Mouse (Mus musculus) urinary bladder, postnatal 36 days (tissue): ENCODE measurements at regions not wholly inside any gene's neighbourhood (a gene's known extent, or its start where the extent isn't known, plus 50 kb on each side); places are given as distances from the start of the nearest gene placed in this dataset.
A peak's percentile ranks its signal among the peaks of the same experiment; 100 is the strongest.

Experiments used
- DNase-seq, 2 experiments: peaks; one replicate each; pipeline ENCODE4 v3.0.0; 2022; ENCODE audit warnings: low spot score in 2 of 2, mixed read lengths in 1 of 2

GRCm38 (mm10) chr11:95198196-95198595, 52.1 kb upstream of the Dlx4 start:
- no peak for DNase-seq

GRCm38 (mm10) chr11:95200971-95201370, 54.9 kb upstream of the Dlx4 start:
- DNase-seq = no peak

GRCm38 (mm10) chr11:95210185-95211030, 50.9 kb upstream of the Tac4 start:
- DNase-seq = peak; percentile 19 to 41

GRCm38 (mm10) chr11:95211031-95211425, 50.3 kb upstream of the Tac4 start:
- no peak for DNase-seq
